Mouse (Mus musculus) heart, embryonic 10.5 days (tissue): ENCODE measurements around the gene Ppp1r37. TPM values are rescaled to one million over a fixed set of nuclear protein-coding genes. Genes with fewer than 3 reads are reported as not detected.

Source experiments
- DNase-seq: peaks from one replicate; pipeline ENCODE4 v3.0.0-alpha.2; 2017; ENCODE audit warnings: low spot score
- H3K27ac ChIP-seq: fragments of 300-500 bp; sonication (generic); 2 replicates; pipeline ENCODE4 v1.5.1; 2016; ENCODE audit warnings: mild to moderate bottlenecking
- H3K27me3 ChIP-seq: fragments of 300-500 bp; sonication (generic); 2 replicates; pipeline ENCODE4 v1.6.1; 2016; ENCODE audit warnings: mild to moderate bottlenecking; ENCODE audit not compliant: poor library complexity, insufficient read depth, severe bottlenecking
- H3K36me3 ChIP-seq: fragments of 300-500 bp; sonication (generic); 2 replicates; pipeline ENCODE4 v1.6.1; 2016; ENCODE audit warnings: mild to moderate bottlenecking, moderate library complexity
- H3K4me1 ChIP-seq: fragments of 300-500 bp; sonication (generic); 2 replicates; pipeline ENCODE4 v1.6.1; 2016; ENCODE audit warnings: mild to moderate bottlenecking
- H3K4me3 ChIP-seq: fragments of 300-500 bp; sonication (generic); 2 replicates; pipeline ENCODE4 v1.5.1; 2016; ENCODE audit warnings: mild to moderate bottlenecking, moderate library complexity
- H3K9me3 ChIP-seq: fragments of 300-500 bp; sonication (generic); 2 replicates; pipeline ENCODE4 v1.6.1; 2016; ENCODE audit warnings: mild to moderate bottlenecking, moderate library complexity
- WGBS: fragments of 180-500 bp; shearing (Covaris S2); methylation state at CpG from one replicate; pipeline ENCODE4 v1.1.7; 2016; 5-methylcytosine and 5-hydroxymethylcytosine counted together
- polyA plus RNA-seq: library from polyadenylated mRNA; unstranded; fragments of >200 nt; fragmentation: Nextera tagmentation; extraction: Ambion mirVana; gene quantifications from 2 replicates; pipeline ENCODE4 v1.2.1, GENCODE M21; 2016

Ppp1r37 gene
- polyA plus RNA-seq, 1 experiment from 2014 or later = 30.0 TPM

DNA sequence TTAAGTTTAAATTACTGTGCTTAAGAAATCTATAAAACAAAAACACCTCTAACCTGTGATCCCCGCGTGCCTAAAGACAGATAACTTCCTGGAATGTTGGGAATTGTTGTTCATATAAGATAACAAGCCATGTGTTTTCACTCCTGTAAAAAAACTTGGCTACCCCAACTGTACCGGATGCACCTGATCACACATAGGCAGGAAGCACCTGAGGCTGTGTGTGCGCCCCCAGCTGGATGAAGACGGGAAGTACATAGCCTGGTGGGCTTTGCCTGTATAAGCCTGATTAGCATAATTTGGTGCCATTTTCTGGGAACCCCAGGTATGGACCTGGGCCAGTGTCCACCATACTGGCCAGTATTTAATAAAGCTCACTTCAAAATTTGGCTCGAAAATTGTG lies 19.3 kb downstream of the Ppp1r37 start:
- no peak overlapping the region for H3K27ac ChIP-seq
- no peaks in the 10 kb centered on the region for H3K27me3 ChIP-seq
- no peaks in the 10 kb centered on the region for H3K9me3 ChIP-seq
- 51% methylated on average over 6 of the region's 6 CpGs for WGBS
- H3K4me1 ChIP-seq = peaks cover 36% of the 10 kb centered on the region
- DNase-seq = no peak
- H3K4me3 ChIP-seq = no peak overlapping the region
- 0 out of 2 replicates have a peak, but pooled peaks cover 5% of the 10 kb centered on the region for H3K36me3 ChIP-seq

DNA sequence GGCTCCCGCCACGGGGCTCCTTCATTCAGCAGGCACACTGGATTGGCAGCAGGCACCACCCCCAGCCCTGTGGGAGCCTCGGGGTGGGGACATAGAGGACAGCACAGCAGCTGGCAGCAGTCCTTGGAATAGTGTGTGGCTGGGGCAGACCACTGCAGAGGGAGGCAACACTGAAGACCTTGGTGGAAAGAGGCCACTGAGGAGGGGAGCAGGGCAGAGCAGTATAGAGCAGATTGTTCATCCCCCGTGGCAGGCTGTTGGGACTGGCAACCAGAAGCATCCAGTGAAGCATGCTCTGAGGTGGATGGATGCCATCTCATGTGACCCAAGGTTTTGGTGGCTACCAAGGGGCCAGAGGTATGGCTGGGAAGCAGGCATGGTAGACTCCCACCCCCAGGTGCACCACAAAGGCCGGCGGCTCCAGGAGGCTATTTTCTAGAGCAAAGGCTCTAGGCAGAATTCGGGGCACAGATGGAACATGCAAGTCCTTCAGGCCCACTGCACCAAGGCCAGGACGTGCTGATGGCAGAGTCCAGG lies 20.7 kb downstream of the Ppp1r37 start:
- no peak overlapping the region for H3K4me3 ChIP-seq
- peaks cover 35% of the 10 kb centered on the region for H3K4me1 ChIP-seq
- no peak for DNase-seq
- H3K36me3 ChIP-seq = peaks cover 8% of the 10 kb centered on the region; the same call in 1 of the 2 replicates
- H3K27me3 ChIP-seq = no peaks in the 10 kb centered on the region
- no peak overlapping the region for H3K27ac ChIP-seq
- no peaks in the 10 kb centered on the region for H3K9me3 ChIP-seq
- 78% methylated on average over 8 of the region's 8 CpGs for WGBS

DNA sequence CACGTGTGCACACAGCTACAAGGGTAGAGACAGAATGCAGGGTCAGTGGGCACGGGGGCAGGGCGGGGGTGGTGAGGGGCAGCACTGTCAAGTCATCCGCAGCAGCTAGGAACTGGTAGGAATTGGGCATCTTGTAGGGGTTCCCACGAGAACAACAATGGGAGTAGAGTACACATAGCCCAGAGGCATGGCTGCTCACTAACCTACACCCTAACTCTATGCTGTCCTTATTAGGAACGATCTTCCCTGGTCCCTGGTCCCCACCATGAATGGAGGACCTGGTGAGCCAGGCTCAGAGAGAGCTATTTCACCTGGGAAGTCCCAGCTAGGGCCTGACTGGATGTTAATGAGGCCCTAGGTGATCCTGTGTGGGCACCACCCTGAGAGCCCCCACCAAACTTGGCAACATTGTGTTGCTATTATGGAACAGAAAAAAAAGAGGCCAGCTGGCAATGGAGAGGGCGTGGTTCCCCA lies 21.2 kb downstream of the Ppp1r37 start:
- Histone ChIP-seq H3K27ac (no peak overlapping the region), H3K9me3 (no peaks in the 10 kb centered on the region), H3K4me3 (no peak overlapping the region), H3K4me1 (peaks cover 30% of the 10 kb centered on the region), H3K36me3 (peaks cover 8% of the 10 kb centered on the region; the same call in 1 of the 2 replicates), H3K27me3 (no peaks in the 10 kb centered on the region)
- no peak for DNase-seq
- WGBS = 82% methylated on average over 7 of the region's 7 CpGs

DNA sequence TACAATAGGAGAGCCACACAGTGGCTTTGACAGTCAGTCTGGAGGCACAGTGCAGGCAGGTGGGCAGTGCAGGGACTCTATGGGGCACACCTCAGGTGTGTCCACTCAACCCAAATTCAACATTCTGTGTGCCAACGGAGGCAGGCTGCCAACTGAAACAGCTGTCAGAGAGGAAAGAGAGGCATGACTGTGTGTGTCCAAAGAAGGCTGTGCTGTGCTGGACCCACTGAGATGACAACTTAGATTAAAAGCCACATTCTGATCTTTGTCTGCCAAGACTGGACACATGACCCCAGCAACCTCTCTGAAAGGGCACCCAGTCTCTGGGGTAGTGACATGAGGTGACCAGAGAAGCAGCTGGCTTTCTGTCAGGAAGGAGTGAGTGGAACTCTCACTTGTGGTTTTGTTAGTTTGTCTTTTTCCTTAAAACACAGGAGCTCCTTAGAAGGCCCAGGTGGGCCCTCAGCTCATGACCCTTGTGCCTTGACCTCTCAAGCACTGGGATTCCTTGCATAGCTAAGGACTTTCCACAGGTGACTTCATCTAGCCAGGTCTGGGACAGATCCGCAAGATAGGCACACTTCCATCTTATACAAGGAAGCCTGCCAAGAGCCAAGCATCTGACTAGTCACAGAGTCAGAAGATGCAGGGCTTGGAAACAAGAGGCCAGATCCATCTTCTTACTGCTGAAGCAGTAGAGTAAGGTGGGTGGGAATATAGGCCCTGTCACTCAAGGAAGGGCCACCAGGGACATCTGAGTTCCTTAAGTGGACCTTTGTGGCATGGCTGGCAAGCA lies 21.9 kb downstream of the Ppp1r37 start:
- Histone ChIP-seq H3K27ac (no peak overlapping the region), H3K36me3 (peaks cover 8% of the 10 kb centered on the region; the same call in 1 of the 2 replicates), H3K9me3 (no peaks in the 10 kb centered on the region), H3K4me3 (no peak overlapping the region), H3K4me1 (peaks cover 23% of the 10 kb centered on the region), H3K27me3 (no peaks in the 10 kb centered on the region)
- no peak for DNase-seq
- 92% methylated on average over 2 of the region's 2 CpGs for WGBS

DNA sequence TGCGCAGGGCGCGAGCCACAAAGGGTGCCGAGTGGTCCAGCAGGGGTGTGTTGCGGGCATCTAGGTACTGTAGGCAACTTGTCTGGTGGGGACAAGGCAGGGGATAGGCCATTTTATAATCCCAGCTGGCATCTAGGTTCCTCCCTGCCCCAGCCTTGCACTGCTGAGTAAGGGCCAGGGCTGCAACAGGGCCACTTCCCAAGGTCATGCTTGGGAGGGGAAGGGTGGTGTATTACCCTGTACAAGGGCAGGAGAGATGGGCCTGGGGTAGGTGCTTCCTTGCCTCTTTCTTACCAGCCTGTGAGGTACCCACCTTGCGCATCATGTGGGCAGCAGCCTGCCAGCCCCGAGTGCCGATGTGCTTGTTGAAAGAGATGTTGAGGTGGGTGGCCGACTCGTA lies 28.2 kb downstream of the Ppp1r37 start:
- DNase-seq = no peak
- no peaks in the 10 kb centered on the region for H3K27me3 ChIP-seq
- peaks cover 5% of the 10 kb centered on the region; the same call in 1 of the 2 replicates for H3K4me1 ChIP-seq
- 95% methylated on average over 10 of the region's 10 CpGs for WGBS
- H3K36me3 ChIP-seq = peaks cover 70% of the 10 kb centered on the region
- H3K27ac ChIP-seq = no peak overlapping the region
- H3K9me3 ChIP-seq = no peaks in the 10 kb centered on the region
- H3K4me3 ChIP-seq = no peak overlapping the region

DNA sequence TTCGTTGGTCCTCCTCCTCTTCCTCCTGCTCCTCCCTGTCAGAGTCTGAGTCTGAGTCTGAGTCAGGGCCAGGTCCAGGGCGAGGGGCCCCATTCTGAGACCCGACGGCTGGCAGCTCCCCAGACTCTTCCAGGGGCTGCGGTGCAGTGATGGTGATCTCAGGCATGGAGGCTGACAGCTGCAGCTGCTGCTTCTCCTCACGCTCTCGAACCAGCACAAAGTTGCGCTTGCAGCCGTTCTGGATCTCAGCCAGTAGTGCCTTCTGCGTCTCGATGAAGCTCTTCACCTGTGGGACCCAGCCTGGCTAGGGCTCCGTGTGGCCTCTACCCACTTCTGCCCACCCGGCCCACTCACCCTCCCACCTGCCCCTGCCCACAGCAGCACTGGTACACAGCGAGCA lies 30.6 kb downstream of the Ppp1r37 start:
- Histone ChIP-seq H3K4me1 (0 out of 2 replicates have a peak, but pooled peaks cover under 1% of the 10 kb centered on the region), H3K36me3 (peaks cover 78% of the 10 kb centered on the region), H3K27ac (no peak overlapping the region), H3K4me3 (no peak overlapping the region), H3K9me3 (no peaks in the 10 kb centered on the region), H3K27me3 (no peaks in the 10 kb centered on the region)
- 92% methylated on average over 14 of the region's 14 CpGs for WGBS
- no peak for DNase-seq

DNA sequence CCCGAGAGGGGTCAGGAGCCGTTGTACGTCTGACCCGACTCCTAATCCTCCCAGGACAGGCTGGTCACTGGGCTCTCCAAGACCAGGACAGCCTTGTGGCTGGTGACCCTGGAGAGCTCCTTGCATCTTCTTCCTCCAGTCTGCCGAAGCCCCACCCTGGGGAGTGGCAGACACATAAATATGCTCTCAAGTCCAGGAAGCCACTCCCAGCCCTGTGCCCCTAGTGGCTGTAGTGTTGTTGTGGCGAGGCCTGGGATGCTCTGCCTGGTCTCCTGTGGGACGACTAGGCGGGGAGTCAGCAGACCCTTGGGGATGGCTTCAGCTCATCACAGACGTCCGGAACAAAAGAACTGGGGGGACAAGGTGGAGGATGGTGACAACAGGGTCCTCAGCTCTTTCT lies 31.8 kb downstream of the Ppp1r37 start:
- WGBS = 74% methylated on average over 10 of the region's 10 CpGs
- no peaks in the 10 kb centered on the region for H3K4me1 ChIP-seq
- peaks cover 5% of the 10 kb centered on the region; the same call in 1 of the 2 replicates for H3K27me3 ChIP-seq
- H3K36me3 ChIP-seq = peaks cover 77% of the 10 kb centered on the region
- H3K4me3 ChIP-seq = no peak overlapping the region
- no peak for DNase-seq
- H3K27ac ChIP-seq = no peak overlapping the region
- H3K9me3 ChIP-seq = no peaks in the 10 kb centered on the region

DNA sequence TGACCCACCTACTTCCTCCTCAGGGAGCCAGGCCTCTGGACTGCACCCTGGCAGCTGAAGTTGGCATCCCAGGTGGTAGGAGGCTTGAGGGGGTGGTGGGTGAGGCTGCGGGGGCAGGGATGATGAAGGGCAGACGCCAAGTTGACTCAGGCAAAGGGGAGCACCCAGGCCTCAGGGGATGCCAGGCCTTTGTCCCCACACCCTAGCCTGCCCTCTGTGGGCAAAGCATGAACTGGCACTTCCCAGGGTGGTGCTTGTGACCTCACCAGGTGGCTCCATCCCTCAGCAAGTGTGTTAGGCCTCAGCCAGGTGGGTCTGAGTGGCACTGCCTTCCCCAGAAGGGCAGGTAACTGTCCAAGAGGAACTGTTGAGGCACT lies 37.8 kb downstream of the Ppp1r37 start:
- Histone ChIP-seq H3K4me3 (no peak overlapping the region), H3K36me3 (peaks cover 20% of the 10 kb centered on the region), H3K27me3 (peaks cover 63% of the 10 kb centered on the region), H3K9me3 (no peaks in the 10 kb centered on the region), H3K4me1 (peaks cover 26% of the 10 kb centered on the region), H3K27ac (no peak overlapping the region)
- DNase-seq = no peak
- WGBS = 75% methylated on average over 2 of the region's 2 CpGs

DNA sequence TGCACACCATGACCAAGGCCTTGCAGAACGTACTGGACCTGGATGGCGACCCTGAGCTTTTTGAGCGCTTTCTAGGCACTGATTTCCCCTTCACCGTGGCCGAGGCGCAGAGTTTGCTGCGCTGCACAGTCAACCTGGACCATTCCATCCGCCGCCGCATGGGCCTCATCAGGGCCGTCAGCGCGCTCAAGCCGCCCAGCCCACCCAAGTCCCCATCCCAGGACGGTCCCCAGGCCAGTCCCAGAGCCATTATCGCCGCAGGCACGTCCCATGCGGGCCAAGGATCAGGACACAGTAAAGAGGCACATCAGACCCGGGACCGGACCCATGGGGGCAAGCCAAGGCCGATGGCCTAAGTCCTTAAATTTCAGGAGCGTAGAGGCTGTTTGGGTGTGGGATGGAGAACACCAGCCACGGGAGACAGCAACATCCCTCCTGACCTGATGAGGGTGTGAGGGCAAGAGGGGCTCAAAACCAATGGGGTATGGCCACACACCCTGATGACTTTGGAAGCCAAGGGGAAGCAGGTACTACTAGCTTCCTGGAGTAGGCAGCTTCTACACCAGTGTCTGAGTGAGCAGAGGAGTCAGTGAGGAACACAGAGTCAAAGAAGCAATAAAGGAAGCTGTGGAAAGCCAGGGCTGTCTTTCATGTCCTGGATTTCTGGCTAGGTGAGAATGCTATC lies 38.3 kb downstream of the Ppp1r37 start:
- 13% methylated on average over 24 of the region's 24 CpGs for WGBS
- Histone ChIP-seq H3K4me3 (peak overlapping the region; percentile 56), H3K36me3 (peaks cover 14% of the 10 kb centered on the region; the same call in 1 of the 2 replicates), H3K27ac (peak overlapping the region; percentile 65), H3K27me3 (peaks cover 69% of the 10 kb centered on the region), H3K9me3 (no peaks in the 10 kb centered on the region), H3K4me1 (peaks cover 32% of the 10 kb centered on the region)
- DNase-seq = no peak

DNA sequence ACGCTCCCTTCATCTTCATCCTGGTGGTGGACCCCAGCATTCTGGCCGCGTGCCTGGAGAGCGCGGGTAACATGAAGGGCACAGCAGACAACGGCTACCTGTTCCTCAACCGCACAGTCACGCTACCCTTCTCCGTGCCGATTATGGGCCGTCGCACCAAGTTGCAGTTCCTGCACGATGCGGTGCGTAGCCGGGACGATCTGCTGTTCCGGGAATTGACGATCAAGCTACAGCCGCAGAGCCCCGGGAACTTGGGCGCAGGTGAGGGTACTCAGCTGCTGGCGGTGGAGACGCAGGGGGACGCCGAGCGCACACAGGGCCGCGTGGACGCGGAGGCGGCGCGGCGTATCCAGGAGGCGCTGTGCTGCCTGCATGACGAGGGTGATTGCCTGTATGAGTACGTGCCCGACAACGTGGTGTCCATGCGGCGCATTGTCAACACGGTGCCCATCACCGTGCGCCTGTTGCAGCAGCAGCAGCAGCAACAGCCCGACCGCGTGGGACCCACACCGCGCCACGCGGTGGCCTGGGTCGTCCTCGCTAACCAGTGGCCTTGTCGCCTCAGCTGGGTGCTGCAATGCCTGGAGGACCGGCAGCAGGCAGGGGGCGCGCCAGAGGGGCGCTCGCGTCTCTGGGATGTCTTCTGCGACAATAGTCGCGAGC lies 39.0 kb downstream of the Ppp1r37 start:
- peaks cover 8% of the 10 kb centered on the region; the same call in 1 of the 2 replicates for H3K36me3 ChIP-seq
- DNase-seq = no peak
- H3K9me3 ChIP-seq = no peaks in the 10 kb centered on the region
- 2% methylated on average over 64 of the region's 64 CpGs for WGBS
- H3K27me3 ChIP-seq = peaks cover 75% of the 10 kb centered on the region
- H3K4me3 ChIP-seq = peak overlapping the region; percentile 56
- H3K4me1 ChIP-seq = peaks cover 33% of the 10 kb centered on the region
- peak overlapping the region; percentile 65 for H3K27ac ChIP-seq

DNA sequence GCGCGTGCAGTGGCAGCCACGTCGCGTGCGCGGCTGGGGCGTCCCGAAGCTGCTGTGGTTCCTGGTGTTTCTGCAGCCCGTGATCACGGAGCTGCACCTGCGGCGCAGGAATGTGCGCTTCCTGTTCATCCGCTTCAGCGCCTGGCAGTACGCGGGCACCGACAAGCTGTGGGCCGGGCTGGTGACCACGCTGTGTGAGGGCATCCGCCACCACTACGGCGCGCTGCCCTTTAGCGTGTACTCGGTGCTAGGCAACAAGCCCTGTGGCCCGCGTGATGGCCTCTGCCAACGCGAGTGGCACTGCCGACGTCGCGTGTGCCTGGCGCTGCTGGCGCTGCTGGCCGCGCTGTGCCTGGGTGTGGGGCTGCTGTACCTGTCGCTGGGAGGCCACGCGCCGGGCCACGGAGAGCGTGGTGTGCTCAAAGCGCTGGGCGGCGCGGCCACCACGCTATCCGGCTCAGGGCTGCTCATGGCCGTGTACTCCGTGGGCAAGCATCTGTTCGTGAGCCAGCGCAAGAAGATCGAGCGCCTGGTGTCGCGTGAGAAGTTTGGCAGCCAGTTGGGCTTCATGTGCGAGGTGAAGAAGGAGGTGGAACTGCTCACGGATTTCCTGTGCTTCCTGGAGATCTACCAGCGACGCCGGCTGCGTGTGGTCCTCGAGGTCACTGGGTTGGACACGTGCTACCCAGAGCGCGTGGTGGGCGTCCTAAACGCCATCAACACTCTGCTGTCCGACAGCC lies 39.7 kb downstream of the Ppp1r37 start:
- 18% methylated on average over 72 of the region's 72 CpGs for WGBS

DNA sequence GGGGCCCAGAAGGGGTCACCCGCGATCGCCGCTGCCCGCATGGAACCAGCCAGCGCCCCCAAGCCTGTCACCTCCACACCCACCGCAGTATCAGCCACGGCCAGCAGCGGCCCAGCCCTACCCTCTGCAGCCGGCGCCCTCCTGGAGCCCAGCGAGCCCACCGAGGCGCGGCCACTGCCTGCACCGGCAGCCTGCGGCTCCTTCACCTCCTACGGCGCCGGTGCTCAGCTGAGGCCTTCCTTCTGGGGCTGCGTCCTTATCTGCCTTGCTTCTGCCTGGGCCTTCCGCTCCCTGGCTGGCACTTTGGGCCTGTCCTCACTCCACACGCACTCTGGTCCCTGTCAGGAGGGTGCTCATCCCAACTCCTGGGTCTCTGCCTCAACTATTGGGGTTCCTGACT lies 42.8 kb downstream of the Ppp1r37 start:
- Histone ChIP-seq H3K27me3 (peaks cover 96% of the 10 kb centered on the region), H3K36me3 (no peaks in the 10 kb centered on the region), H3K4me1 (peaks cover 43% of the 10 kb centered on the region), H3K27ac (peak overlapping the region; percentile 71; the same call in 1 of the 2 replicates), H3K9me3 (no peaks in the 10 kb centered on the region; the same call in 1 of the 2 replicates), H3K4me3 (peak overlapping the region; percentile 58)
- DNase-seq = no peak
- under 1% methylated on average over 23 of the region's 23 CpGs for WGBS

More for the DNA sequence above, 39.7 kb downstream of the Ppp1r37 start:
- Histone ChIP-seq H3K4me1 (peaks cover 33% of the 10 kb centered on the region), H3K36me3 (0 out of 2 replicates have a peak, but pooled peaks cover under 1% of the 10 kb centered on the region), H3K27me3 (peaks cover 82% of the 10 kb centered on the region), H3K9me3 (no peaks in the 10 kb centered on the region), H3K4me3 (peak overlapping the region; percentile 56), H3K27ac (peak overlapping the region; percentile 65; the same call in 1 of the 2 replicates)
- DNase-seq = no peak
